Mouse (Mus musculus): Measurements from ENCODE around the gene Rnf216.
A peak's percentile ranks its signal among the peaks of the same experiment; 100 is the strongest.

Rnf216 gene

DNA sequence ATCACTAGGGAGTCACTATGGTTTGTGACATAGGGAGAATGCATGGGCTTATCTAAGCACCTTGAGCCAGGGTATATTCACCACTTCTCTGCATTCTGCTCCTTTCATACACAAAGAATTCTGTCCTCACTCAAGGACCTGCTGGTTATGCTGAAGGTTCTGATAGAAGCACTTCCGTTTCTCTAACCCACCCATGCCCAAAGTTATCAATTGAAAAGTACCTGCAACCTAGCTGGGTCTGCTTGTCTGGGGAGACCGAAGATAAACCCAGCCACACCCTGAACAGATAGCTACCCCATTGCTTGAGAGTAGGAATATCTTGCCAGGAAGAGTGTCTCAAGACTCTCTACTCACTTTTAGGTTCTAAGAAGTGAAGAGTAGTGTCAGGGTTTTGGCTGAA, 60.1 kb downstream of the Rnf216 start:
- DNase-seq, result no peak

DNA sequence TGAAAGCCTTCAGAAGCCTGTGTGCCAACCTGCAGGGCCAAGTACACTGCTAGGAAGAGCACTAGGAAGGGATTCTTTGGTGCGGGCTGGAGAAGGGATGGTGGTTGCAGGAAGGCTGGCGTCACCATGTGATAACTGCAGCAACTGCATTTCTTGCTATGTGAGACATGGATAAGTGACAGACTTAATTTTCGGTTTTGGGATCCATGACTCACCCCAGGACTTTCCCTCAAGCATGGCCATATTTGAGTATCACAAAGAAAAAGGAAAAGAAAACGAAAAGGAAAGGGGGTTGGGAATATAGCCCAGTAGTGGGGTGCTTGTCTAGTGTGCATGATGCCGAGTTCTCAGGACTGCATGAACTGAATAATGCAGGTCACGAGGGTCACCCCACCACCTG, 60.9 kb downstream of the Rnf216 start:
- DNase-seq, result no peak

GRCm38 (mm10) chr5:143050273-143050672, 62.5 kb downstream of the Rnf216 start:
- DNase-seq, result no peak

DNA sequence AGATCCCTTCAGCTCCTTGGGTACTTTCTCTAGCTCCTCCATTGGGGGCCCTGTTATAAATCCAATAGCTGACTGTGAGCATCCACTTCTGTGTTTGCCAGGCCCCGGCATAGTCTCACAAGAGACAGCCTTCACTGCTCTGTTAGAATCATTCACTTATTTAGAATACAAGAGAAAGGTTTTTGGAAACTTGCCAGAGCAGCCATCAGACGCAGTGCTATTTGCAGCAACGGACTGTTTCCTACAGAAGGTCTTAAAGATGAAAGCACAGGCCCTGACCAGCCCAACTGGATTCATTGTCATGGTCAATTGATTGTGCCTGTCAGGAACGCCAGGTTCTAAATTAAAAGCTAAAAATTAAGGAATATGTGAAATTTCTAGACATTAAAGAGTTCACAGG, 63.0 kb downstream of the Rnf216 start:
- no peak for DNase-seq

DNA sequence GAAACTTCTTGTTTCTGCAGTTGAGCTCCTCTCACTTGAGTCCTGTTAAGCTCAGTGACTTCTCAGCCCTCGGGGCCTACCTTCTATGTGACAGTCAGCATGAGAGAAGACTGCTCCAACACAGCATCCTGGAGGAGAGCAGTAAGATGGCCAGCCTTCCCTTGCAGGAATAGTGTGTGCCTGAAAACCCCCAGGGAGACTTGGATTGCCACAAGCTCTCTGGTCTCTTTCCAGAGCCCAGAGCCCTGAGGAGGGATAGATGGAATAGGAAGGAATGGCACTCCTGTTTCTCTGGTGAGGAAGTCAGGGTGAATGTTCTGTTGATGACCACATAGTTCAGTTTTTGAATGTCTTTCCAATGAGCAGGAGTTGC, 63.8 kb downstream of the Rnf216 start:
- DNase-seq, result no peak

DNA sequence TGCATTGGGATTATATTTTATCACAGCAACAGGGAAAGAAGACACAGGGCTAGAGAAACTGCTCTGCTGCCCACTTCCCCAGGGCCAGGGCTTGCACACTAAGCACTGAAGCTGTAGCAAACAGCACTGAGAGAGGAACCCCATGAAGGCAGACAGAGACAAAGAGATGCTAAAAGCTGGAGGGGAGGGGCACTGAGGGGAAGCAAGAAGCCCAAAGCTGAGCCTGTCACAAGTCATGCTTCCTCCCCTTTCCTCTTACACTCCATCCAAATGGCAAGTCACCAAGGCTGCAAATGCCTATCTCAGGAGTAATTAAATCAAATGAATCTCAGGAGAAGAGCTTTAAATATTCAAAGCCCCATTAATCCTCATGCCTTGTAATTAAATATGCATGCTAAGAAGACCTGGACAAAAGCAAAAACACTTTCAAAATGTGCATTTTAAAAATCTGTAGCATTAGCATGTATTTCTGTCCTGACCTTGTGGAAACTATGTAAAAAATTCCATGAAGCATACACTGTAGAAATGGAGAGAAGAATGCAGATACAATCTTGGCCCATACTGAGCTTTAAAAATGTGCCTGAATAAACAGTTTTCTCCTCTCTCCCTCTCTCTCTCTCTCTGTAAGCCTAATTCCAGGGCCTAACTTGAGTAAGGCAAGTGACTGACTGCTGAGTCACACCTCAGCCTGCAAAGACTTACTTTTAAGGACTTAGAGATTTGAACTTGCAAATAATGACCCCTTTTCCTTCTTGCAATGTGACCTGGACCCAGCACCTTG, 64.4 kb downstream of the Rnf216 start:
- no peak for DNase-seq

DNA sequence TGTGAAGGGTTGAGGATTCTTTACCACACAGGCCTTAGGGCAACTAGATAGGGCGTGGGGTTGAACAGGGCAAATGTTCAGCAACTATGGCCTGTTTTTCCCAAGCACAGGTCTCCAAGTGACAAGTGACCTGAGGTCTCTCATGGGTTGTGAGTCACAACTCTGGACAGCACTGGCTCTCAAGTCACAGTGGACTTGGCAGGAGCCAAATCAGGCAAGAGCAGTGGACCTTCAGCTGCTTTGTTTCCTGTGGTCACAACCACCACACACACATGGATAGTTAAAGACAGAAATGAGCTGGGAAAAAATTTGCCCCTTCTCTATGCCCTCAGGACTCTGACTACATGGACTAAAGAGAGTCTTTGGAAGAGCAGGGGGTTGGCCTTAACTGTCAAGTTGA, 65.2 kb downstream of the Rnf216 start:
- no peak for DNase-seq

DNA sequence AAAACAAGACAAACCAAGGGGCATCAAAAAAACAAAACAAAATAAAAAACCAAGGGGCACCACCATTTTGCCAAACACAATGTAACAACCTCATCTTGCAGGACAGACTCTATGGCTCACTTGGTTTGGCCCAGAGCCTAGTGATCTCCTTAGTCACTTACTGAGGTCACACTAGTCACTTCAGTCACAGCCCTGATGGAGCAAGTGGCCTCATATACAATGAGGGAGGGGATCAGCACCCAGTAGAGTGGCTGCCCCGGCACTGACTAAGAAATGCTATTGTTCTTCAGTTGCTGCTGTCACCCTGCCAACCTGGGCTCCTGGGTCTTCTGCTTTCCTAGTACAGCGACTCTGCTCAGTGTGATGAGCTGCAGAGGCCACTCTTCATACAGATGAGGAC, 68.9 kb downstream of the Rnf216 start:
- no peak for DNase-seq

DNA sequence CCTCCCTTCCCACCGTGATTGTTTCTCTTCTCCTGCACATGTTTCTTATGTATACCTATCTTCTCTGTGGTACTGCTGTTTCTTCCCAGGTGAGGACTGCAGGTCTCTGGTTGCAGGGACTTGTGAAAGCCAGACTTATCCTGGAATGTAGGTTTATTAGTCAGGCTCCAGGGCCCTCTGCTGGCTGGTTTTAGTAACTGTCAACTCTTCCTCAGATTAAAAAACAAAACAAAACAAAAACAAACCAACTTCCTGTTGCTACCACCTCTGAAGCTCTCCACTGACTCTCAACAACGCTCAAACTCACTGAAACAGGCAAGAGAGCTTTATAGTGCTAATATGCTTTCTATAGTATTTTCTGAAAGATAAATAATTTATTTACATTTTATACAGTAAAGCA, 69.5 kb downstream of the Rnf216 start:
- DNase-seq, result peak; percentile 8

DNA sequence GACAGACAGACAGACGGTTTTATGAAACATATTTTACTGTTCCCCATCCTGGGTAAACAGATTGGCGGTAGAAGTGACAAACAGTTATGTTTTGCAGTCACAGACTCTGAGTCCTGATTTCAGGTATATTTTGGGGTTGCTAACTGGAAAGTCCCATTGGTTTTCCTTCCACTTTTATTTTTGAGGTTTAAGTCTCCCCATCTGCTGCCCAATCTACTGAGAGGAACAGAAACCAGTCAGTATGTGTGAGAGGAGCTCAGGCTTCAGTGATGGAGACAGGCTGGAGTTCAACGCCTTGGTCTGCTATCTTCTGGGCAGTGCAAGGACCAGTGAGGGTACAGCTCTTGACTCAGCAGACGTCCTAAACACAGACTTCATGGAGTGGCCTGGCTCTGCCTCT, 74.0 kb downstream of the Rnf216 start:
- DNase-seq, result no peak

GRCm38 (mm10) chr5:143037201-143037600, 75.6 kb downstream of the Rnf216 start:
- peak; percentile 17 for DNase-seq

- DNase-seq, result no peak
These were observed 76.7 kb downstream of the Rnf216 start for GRCm38 (mm10) chr5:143036052-143036451.

DNA sequence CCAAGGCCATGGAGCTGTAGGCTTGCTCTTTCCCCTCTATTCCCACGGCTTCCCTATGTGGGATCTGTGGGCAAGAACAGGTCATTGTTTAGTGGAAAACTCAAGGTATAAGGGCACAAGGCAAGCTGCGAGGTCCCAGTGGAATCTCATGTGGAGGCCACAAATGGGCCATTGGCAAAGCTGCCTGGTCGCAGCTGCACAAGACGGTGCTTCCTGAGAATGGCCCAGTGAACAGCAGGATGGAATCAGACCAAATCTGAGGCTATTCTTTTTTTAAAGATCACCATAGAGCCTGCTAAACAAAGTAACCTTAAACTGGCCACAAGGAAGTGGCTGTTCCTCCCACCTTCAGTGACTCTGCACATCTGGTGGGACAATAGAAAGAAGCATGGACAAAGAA, 77.5 kb downstream of the Rnf216 start:
- no peak for DNase-seq

- DNase-seq, result no peak
These were observed 78.7 kb downstream of the Rnf216 start for GRCm38 (mm10) chr5:143034108-143034507.

DNA sequence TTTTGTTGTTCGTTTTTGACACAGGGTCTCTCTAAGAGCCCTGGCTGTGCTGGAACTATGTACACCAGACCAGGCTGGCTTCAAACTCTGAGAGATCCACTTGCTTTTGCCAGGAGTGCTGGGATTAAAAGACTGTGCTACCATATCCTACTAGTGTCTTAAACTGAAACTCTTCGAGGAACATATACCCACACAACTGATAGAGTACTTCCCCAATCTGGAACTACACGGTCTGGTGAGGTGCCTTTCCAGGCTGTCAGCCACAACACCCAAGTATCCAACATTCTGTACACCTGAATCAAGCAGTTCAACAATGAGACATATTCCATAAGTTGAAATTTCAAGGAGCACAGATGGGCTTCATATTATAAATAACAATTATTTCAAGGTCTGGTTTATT, 79.5 kb downstream of the Rnf216 start:
- DNase-seq, result no peak

- DNase-seq, result no peak
These were observed 80.1 kb downstream of the Rnf216 start for GRCm38 (mm10) chr5:143032639-143033146.

DNA sequence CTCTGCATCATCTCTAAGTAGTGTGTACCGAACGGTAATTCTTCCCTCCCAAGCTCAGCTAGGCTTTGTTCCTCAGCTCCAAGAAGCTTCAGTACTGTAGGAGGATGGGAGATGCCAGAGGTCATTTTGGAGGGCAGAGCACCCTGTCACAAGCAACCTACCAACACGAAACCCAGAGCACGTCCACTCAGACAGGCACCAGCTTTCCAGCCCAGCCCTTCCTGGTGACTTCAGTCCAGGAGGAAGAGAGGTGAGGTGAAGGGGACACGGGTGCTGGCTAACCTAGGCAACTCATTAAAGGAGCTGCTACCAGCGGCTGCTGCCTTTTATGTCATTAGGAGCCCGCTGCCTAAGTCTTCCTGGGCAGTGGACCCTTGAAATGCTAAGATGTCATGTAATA, 81.1 kb downstream of the Rnf216 start:
- DNase-seq, result no peak

GRCm38 (mm10) chr5:143031193-143031592, 81.6 kb downstream of the Rnf216 start:
- no peak for DNase-seq

- no peak for DNase-seq
These were observed 88.9 kb downstream of the Rnf216 start for GRCm38 (mm10) chr5:143023887-143024286.

DNA sequence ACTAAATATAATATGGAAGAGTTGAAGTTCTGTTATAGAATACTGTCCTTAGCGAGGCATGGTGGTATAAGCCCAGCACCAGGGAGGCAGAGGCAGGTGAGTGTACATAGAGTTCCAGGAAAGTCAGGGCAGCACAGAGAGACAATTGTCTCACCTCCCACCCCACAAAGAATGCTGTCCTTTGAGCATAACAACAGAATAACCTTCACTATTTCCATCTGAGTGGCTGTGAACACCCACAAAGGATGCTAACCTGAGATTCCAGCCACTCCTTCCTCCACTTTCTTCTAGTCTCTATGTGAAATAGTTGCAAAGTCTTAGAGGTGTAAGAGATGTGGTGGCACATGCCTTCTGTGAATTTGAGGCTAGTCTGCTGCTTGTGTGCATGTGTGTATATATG, 89.8 kb downstream of the Rnf216 start:
- DNase-seq, result no peak

DNA sequence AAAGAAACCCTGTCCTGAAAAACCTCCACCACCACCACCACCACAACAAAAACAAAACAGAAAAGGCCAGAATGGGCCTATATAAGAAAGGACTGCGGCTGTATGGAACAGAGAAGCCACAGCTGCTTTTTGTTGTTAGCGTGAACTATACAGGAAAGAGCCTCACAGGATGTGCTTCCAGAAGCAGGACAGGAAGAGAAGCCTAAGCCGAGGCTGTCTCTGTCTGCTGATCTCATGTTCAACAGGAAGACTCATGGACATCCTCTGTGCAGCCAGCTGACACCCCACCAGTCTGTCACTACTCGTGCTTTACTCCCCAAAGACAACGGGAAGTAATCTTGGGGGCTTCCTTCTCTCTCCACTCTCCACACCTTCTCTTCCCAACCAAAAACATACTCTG, 95.4 kb downstream of the Rnf216 start:
- peak; percentile 10 for DNase-seq

GRCm38 (mm10) chr5:143009383-143009782, 103.4 kb downstream of the Rnf216 start:
- DNase-seq, result no peak

DNA sequence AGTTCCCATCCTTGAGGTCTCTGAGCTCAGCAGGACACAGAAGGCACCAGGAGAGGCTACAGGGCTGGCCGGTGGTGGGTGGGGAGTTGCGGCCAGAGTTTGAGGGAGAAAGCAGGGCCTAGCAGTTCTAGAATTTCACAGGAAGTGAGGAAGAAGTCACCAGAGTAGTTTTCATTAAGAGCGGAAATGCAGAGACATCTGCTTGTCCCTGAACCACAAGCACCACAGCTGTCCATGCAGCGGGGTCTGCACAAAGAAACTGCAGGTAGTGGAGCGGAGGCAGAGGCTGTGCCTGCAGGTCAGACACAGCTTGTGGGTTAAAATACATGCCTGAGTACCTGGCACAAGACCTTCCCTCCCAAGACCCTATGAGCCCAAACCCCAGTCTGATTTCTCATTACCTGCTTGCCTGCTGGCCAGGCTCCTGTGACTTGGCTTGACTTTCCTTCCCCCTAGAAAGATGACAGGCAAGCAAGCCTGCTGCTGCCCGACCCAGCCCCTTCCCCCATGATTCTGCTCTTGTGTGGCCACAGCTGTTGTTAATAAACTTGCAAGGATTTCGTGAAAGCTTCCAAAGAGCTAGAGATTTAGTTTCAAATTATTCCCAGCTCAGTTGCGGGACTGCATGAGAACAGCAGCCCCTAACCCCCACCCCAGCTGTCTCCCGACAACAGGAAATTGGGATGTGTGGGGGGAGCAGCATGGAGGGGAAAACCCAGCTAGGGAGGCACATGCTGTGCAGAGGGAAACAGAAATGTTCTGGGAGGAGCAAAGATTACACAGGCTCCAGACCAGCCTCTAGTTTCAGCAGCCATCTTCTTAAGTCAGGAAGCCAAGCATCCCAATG, 111.9 kb downstream of the Rnf216 start:
- peak; percentile 17 for DNase-seq

- DNase-seq, result no peak
These were observed 112.7 kb downstream of the Rnf216 start for GRCm38 (mm10) chr5:143000091-143000490.
